Mouse (Mus musculus): ENCODE data around the gene Cdc7.

Gene Cdc7

DNA sequence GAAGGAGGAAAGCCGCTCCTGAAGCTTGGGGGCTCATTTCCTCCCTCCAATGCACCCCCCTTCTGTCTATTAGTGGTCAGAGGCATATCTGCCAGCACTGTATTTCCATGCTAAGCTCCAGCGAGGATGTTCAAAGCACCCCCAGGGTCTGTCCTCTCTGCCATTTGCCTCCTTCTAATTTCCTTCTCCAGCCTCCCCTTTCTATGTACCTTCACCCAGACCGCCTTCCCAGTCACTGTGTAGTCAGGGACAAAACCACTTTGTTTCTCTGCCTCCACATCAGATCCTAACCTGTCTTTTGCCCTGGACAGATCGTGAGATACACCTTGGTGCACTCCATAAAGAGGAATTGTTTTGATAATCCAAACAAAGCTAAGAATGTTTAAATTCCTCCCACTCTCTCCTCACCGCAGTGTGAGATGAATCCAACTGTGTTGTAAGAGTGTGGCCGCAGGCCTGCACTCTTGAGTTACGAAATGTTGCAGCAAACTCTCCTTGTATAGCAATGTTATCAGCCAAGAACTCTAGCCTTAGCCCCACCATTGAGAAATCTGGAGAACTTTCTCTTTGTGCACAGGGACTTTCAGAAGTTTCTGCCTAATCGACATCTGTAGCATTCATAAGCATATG is 27.3 kb downstream of the Cdc7 start:
- DNase-seq (ENCODE audit: low read depth, low spot score): no peak

DNA sequence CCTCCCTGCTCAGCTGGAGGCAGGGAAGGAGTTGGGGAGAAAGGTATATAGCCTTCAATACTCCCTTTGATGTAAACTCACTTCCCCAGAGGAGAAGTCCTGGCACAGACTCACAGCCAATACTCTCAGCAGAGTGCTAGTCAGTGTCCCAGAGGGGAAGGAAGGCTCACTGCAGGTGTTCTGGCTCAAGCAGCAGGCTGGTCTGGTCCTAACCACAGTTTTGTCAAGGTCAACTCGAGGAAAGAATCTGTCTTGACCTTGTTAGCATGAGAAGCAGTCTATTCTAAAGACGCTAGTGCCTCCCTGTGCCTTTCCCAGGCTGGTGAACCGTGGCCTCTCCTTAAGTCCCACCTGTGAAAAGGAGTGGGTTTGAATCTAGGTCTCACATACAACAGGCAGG is 30.6 kb downstream of the Cdc7 start:
- no peak for DNase-seq (ENCODE audit: low read depth, low spot score)

DNA sequence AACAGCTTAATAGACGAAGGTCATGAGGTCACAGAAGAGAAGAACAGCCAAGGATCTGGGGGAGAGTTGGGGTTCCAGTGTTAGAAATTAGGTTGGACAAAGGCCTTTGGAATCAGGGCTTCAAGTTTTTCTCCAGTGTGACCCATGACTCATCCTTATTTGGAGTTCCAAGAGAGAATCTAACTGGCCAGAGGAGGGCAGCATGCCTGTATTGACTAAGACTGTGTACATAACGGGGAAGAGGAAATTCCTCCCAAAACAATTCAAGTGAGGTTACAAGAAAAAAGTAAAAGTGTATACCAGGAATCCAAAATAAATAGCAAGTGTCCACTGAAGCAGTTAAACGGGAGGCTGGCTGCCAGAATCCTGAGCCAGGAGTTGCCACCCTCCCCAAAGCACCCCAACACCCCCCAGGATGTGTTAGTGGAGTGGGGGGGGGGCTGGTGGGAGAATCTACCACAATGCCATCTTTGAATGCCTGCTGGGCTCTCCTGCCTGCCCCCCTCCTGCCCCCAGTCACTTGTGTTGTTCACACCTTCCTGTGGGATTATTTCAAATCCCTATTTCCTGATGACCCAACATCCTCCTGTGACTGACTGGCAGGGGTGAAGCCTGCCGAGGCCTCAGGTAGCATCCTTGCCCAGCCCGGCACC is 31.9 kb downstream of the Cdc7 start:
- DNase-seq (ENCODE audit: low read depth, low spot score): peak; percentile 41

DNA sequence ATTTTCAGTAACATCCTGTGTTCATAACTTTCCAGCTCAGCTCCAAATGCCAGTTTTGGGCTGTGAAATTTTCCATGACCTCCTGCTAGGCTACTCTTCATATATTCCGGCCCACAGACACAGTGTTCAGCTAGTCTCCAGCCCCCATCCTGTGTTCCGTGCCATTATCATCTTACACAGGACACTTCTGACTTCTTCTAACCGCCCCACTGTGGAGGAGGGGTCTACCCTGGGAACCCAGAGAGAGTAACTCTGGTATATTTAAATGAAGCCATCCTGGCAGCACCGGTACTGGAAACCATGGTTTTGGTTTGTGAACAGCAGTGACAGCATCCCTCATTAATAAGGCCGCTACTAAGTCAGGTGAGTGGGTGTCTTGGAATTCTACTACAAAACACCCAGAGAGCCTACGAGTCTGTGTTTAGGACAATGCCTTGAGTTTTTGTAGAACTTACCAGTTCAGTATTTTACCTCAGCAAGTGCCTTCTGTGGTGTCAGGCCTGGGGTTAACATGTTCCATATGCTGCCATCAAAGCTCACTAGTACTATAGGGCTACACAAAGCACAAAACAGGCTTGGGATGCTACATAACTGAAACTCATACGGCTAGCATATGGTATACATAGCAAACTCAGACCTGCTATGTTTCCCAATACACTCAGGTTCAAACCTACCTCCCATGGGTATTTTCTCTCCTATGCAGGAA is 32.6 kb downstream of the Cdc7 start:
- no peak for DNase-seq (ENCODE audit: low read depth, low spot score)

DNA sequence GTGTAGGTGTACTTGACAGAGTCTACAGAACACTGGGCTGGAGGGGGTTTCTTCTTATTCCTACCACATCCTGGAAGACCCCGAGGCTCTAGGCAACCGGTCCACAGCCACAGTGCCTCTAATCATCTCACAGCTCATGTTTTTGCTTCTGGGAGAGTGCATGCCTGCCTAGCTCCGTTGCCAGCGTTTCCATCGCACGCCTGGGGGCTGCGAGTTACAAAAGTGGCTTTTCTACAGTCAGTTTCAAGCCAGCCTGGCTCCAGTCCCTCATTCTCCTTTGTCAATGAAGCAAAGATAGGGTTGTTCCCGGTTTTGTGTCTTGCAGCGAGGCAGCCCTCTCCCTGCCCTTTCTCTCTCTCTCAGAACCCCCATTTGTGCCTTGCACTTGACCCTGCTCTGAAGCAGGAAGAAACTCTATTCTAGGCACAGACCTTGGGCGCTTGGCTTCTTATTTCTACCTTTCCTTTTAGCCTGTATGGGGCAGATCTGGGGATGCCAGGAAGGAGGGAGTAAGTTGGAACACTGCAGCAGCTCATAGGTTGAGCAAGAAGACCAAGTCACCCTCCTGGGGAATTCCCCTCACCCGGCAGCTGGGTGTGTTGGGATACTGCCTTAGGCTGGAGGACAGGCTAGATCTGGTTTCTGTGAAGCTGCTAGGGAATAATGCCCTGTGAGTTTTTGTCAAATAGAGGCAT is 37.4 kb downstream of the Cdc7 start:
- DNase-seq (ENCODE audit: low read depth, low spot score): no peak

DNA sequence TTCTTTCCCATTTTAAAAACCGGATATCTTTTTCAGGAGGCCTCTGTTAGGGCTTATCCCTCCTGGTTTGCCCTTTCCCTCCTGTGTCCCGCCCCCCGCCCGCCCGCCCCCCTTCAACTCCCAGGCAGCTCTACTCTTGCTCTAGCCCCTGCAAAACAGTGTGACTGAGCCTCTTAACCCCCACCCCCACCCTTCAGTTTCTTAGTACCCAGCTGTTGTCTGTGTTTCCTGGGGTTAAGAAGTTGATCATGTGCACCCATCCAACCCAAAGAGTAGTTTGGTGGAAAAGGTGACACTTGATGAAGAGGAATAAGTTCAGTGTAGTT is 37.9 kb downstream of the Cdc7 start:
- no peak for DNase-seq (ENCODE audit: low read depth, low spot score)

DNA sequence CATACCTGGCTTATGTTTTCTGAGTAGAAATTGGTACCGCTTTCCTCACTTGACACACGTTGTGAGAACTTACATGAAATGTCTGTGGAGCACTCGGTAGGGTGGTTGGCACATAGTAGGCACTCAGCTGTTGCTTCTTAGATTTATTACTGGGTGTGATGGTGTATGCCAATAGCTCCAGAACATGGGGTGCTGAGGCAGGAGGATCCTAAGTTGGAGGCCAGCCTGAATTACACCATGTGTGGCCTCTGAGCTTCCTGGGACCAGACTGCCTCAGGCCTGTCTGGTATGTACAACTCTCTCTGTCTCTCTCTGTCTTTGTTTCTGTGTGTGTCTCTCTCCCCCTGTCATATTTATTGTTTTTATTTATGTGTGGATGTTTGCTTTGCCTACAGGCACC is 45.6 kb downstream of the Cdc7 start:
- DNase-seq (ENCODE audit: low read depth, low spot score): no peak

DNA sequence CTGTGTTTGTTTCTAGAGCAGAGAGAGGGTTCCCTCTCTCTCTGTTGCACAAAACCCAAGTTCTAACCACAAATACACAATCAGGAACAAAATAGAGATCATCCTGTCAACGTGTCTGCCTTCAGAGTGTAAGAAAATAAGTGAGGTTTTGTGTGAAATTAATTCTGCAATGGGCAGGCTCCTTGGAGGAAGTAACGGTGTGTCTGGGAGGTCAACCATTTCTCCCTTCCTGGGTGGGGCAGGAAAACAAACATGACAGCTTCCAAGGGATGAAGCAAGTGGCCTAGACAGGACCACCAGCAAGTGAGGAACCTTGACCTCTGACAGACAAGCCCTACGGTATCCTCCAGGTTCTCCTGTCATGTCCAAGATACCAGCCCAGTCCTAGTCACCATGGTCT is 46.2 kb downstream of the Cdc7 start:
- no peak for DNase-seq (ENCODE audit: low read depth, low spot score)

DNA sequence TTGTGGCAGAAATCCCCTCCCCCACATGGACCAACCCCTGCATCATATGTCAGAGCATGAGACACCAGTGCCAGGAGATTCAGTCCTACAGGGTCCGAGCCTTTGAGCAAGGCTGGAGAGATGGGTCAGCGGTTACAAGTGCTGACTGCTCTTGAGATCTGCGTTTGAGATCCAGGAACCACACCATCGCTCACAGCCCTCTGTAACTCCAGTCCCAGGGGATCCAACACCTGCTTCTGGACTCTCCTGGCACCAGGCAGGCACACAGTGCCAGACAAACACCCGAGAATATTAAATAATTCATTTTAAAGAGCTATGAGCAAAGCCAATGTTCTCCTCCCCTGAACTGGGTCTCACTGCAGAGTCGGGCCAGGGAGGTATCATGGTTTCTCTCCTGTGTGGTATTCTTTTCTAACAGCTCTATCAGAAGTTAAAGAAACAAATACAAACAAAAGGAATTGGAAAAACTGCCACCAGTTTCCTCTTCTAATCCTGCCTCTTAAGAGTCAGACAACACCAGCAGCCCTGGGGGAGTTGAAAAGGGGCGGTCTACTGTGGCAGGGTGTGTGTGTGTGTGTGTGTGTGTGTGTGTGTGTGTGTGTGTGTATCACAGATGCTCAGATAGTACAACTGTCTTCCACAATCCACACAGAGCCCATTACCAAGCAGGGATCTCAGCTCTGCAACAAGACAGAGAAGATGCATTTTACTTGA is 47.4 kb downstream of the Cdc7 start:
- no peak for DNase-seq (ENCODE audit: low read depth, low spot score)

DNA sequence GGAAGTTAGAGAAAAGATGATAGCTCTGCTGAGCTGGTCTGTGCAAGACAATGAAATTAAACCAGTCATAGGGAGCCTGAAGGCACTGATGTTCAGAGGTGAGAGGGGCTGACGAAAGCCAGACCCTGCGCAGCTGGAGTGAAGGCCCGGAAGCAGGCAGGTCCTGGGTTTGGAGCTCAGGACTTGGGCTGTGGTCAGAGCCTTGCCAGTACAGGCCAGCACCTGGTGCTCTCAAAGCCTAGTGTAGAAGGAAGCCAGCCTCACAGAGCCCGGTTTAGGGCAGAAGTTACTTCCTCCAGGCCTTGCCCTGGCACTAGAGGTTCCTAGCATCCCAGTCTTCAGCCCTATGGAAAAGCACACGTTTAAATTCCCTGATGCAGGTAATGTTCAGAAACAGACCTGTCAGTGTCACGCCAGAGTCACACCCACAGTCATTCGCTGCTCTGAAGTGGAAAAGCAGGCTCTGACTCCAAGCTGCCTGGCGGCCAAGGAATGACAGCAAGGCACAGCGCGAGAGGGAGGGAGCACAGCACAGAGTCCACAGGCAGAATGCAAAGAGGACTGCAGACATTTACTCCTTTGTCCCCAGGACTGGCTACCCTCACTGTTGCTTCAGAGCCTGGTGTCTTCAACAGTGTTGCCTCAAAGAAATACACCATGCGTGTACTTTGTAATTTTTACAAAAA is 48.1 kb downstream of the Cdc7 start:
- no peak for DNase-seq (ENCODE audit: low read depth, low spot score)

DNA sequence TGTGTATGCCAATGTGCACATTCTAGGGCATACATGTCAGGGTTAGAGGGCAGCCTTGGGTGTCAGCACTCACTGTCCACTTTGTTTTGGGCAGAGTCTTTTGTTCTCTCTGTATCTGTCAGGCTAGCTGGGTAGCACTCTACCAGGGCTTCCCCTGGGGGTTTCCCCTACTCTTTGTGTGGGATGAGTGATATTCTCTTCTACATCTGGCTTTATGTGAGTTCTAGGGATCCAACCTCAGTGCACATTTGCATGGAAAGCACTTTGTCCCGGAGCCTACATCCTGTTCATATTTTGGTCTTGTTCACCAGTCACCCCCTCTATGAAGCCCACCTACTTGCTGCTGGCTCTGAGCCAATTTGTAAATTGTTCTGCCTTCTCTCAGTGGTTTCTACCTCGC is 49.3 kb downstream of the Cdc7 start:
- DNase-seq (ENCODE audit: low read depth, low spot score): no peak

DNA sequence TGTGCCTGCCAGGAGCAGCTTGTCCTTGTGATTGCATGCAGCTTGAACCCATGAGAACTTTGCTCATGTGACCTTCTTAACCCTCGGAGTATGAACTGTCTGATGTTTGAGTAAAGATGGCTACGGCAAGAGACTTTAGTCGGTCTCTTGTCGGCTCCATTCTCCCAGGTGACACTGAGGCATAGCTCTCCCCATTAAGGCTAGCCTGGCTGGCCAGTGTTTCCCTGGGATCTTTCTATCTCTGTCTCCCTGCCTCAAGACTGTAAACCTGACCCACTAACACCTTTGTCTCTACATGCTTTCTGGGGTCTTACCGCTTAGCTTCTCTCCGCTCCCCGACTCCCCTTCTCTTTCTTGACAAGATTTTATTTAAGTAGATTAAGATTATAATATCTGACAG is 50.0 kb downstream of the Cdc7 start:
- DNase-seq (ENCODE audit: low read depth, low spot score): no peak

DNA sequence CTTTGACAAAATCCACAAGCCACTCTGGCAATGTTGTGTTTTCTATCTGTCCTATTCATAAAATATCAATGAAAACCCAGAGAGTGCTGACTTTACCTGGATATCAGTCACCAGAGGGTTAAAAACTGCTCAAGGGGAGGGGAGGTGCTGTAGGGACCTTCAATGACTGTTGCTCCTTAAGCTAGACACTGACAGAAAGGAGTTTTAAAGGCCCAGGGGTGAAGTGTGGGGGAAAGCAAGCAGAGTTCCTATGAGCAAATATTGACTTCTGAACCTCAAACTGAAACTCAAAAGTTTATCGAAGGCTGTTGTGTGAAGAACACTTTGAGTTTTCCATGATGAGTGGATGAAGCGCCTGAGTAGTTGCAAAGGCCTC is 50.9 kb downstream of the Cdc7 start:
- no peak for DNase-seq (ENCODE audit: low read depth, low spot score)

DNA sequence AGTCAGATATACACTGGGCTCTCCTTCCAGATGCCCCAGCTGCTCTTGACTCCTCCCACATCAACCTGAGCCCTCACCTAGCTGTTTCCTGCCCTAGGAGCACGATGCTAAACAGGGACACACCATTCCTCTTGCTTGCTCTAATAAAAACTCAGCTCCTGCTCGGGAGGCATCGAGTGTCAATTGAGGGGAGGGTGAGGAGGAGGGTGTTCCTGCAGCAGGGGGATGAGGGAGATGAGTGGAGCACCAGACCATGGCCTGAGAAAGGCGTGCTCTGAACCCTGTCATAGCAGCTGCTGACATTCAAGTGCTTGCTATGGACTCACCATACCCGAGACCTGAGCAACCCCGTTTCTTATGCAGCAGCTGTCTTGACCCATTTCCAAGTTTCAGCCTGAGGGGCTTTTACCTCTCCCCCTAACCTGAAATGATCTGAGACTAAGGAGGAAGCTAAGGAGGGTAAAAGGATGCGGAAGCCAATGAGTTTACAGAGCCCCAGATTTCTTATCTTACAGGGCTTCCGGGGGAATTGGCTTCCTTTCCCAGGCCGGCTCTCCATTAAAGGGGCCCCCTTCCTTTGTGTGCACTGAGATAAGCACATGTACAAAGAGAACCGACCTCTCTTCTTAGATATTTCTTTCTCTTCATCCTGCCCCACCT is 51.4 kb downstream of the Cdc7 start:
- no peak for DNase-seq (ENCODE audit: low read depth, low spot score)

DNA sequence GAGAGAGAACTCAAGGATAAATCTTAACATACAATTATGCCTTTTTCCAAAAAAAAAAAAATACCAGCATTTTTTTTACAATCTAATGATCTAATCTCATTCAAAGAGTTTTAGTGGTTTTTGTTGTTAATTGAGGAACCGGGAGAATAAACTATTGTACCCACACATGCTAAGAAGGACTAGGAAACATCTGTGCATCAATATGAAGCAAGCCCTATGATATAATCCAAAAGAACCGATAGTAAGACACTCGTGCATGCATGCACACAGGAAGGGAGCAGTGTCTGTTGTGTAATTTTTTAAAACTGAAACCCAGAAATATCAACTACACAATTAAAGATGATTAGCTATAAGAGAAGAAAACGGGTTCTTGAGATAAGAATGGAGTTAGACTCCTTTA is 52.4 kb downstream of the Cdc7 start:
- DNase-seq (ENCODE audit: low read depth, low spot score): no peak

DNA sequence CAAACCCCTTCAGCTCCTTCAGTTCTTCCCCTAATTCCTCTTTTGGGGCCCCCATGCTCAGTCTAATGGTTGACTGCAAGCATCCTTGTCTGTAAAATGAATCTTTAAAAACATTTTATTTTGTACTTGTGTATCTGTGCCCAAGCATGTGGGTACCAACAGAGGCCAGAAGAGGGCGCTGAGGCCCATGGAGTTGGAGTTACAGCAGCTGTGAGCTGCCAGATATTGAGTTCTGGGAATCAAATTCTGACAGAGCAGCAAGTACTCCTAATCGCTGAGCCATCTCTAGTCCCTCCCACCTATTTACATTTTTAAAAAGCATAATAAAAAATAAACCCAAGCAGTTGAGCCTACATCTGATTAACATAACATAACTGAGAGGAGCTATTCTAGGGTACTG is 53.4 kb downstream of the Cdc7 start:
- DNase-seq (ENCODE audit: low read depth, low spot score): no peak

DNA sequence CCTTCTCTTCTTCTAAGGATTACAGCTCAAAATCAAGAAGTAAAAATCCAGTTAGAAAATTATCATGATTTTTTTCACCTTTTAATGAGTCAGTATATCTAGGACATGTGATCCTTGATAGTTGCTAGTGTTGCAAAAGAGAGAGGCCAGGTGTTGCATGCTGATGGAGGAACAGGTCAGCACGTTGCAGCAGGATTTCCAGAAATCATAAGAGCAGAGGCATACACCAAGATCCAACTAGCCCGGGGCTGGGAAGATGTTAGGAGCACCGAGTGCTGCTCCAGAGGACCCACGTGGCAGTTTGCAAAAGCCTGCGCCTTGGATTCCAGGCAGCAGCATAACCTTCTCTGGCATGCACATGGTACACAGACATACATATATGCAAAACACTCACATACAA is 54.9 kb downstream of the Cdc7 start:
- no peak for DNase-seq (ENCODE audit: low read depth, low spot score)

DNA sequence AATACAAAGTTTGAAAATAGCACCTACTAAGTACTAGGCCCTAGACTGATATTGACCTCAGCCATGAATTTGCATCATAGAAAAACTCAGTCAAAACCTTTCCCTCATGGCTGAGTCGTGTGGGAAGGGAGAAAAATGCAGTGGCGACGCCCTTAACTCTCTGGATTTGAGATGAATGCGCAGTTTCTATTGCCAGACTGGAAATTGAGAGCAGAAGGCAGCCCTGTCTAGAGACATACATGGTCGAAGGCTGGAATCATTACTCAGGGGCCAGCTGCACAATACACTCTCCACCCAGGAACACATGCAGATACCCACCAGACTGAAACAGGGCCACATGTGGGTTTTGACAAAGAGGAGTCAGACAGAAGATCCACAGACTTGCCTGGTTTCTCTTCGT is 55.8 kb downstream of the Cdc7 start:
- DNase-seq (ENCODE audit: low read depth, low spot score): no peak

DNA sequence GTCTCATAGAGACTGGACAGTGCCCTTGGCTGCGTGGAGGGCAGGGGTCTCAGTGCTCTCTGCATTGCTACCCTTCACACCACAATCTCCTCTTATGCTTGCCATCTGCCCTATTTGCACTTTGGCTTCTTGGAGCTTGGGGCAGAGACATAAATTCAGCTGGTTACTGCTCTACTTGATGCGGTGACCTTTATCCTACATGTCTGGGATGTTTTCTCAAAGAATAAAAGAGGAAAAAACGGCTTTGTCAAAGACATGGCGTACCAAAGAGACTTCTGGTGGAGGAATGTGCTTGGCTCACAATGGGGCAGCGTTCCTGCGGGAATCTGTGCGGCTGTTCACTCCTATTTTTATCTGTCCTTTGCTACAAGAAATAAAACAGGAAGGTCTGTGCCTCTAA is 56.2 kb downstream of the Cdc7 start:
- DNase-seq (ENCODE audit: low read depth, low spot score): no peak

DNA sequence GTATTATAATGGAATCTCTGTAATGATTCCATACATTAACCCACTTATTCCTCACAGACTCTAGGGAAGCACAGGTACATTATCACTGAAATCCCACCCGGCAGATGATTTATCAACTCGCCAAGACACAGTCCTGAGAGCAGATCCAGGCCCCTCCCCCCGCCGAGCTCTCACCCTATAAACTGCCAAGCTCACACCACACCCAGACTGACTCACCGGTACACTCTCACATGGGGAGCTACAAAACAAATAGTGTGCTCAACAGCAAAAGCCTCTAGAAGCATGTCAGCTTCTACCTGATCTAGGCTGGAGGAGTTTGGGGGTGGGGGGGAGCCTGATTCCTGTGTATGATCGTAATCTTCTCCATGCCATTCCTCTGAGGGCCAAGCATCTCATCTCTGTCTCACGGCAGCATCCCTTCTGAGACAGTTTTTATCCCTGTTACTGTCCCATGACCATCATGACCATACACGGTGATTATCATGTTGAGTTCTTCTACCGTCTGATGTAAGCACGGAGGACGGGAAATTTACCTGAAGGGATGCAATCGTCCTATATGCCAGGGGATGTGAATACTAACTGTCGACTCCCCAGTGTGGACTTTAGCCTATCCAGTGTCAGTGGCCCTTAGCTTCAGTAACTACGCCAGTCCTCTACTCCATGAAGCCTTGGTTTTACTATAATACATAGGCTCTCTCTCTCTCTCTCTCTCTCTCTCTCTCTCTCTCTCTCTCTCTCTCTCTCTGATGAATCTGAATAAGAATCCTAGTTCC is 57.4 kb downstream of the Cdc7 start:
- no peak for DNase-seq (ENCODE audit: low read depth, low spot score)
